Mouse (Mus musculus): ENCODE results near the gene Gm10944. TPM values are rescaled to one million over a fixed set of nuclear protein-coding genes. Genes with fewer than 3 reads are reported as not detected.

The Gm10944 gene
- polyA plus RNA-seq (2014; fragmentation: Illumina TruSeq; extraction: RNeasy Lipid Tissue Mini Kit (QIAGEN cat#74804); ENCODE audit: insufficient read depth, low read depth, low replicate concordance), result not detected

DNA sequence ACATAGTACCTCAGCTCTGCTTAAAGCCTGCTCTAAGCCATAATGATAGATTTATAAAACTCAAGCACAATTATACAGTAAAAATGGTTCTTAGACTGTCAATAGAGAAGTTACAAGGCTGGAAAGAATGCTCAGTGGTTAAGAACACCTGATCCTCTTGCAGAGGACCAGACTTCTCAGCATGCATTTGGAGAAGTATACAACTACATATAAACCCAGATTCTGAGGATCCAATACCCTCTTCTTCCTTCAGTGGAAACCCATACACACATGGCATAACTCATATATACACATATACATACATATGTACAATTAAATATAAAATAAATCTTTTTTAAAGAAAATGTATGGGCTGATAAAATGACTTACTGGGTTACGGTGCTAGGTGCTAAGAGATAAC lies at the start of gene Gm10944:
Gene Gm10944, plus strand, starts transcription at position 301 of the 400 bp plus-strand sequence.

Other genes starting within 250 kb of the Gm10944 start
- 2.1 TPM for gene Adgb, start 209.0 kb upstream of the Gm10944 start, polyA plus RNA-seq (2014; fragmentation: Illumina TruSeq; extraction: RNeasy Lipid Tissue Mini Kit (QIAGEN cat#74804); ENCODE audit: insufficient read depth, low read depth, low replicate concordance)
- gene Rab32, start 123.1 kb upstream of the Gm10944 start, polyA plus RNA-seq (2014; fragmentation: Illumina TruSeq; extraction: RNeasy Lipid Tissue Mini Kit (QIAGEN cat#74804); ENCODE audit: insufficient read depth, low read depth, low replicate concordance), result 13.0 TPM